Mouse (Mus musculus) cerebellum, adult 2 months (tissue): ENCODE measurements around the gene Gm21812. TPM values are rescaled to one million over a fixed set of nuclear protein-coding genes. Genes with fewer than 3 reads are reported as not detected.
"Not testable (repeated sequence)": the region's sequence is repeated elsewhere in the genome, so short reads cannot be mapped to it uniquely, and the experiment has no call there.

Source experiments
- DNase-seq, 2 experiments: peaks; one replicate each; pipeline ENCODE4 v3.0.0; 2021
- H3K27ac ChIP-seq: fragments of 200-500 bp; 2 replicates; pipeline ENCODE4 v1.5.1; 2012; ENCODE audit warnings: low read length, control low read depth, inconsistent platforms; ENCODE audit not compliant: insufficient read depth
- H3K27me3 ChIP-seq: fragments of 200-500 bp; 2 replicates; pipeline ENCODE4 v1.6.1; 2012; ENCODE audit warnings: inconsistent platforms, mild to moderate bottlenecking, low read length, moderate library complexity; ENCODE audit not compliant: control insufficient read depth, insufficient read depth
- H3K4me1 ChIP-seq: fragments of 200-500 bp; 2 replicates; pipeline ENCODE4 v1.6.1; 2011; ENCODE audit warnings: low read length; ENCODE audit not compliant: control insufficient read depth, insufficient read depth
- H3K4me3 ChIP-seq: fragments of 200-500 bp; replicated peaks from 2 replicates; pipeline ENCODE3; 2011; ENCODE audit warnings: mild to moderate bottlenecking, low read depth, low read length, control low read depth; ENCODE audit not compliant: insufficient read depth
- WGBS: fragments of 180-500 bp; shearing (Covaris S2); methylation state at CpG from one replicate; pipeline ENCODE4 v1.1.7; 2018; 5-methylcytosine and 5-hydroxymethylcytosine counted together
- polyA plus RNA-seq: library from polyadenylated mRNA; depleted of rRNA; stranded (reverse); fragments of >200 nt; gene quantifications from 2 replicates; pipeline ENCODE4 v1.2.3, GENCODE M21; 2012; rRNA removed

Gene Gm21812
- polyA plus RNA-seq, result not detected in 2 replicates

DNA sequence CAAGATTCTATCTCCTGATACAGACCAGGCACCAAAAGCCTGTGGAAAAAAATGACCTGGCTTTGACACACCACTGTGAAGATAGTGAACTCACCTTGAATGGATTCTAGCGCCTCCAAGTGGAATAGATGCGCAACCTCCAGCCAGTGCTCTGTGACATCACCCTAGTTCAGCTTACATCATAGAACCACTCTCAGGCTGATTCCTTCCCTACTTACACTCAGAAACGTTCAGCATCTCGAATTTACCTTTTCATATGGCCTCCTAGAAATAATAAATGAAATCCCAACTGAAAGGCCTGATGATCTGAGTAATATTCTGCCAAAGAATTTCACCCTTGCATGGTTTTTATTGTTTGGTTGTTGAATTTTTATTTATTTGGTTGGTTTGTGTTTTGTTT lies at the start of gene Gm21812:
TSS of gene Gm21812 (minus strand) at position 101 of the 400 bp plus-strand sequence.
- not testable (repeated sequence) for DNase-seq, H3K27me3 ChIP-seq, H3K4me3 ChIP-seq, H3K4me1 ChIP-seq, H3K27ac ChIP-seq
- WGBS, result no CpG with 5 or more reads among the region's 4 CpGs

Other genes starting within 250 kb of the Gm21812 start
- not detected in 2 replicates for gene Gm21292, start 213.3 kb downstream of the Gm21812 start, polyA plus RNA-seq
- not detected in 2 replicates for gene Gm21721, start 145.0 kb downstream of the Gm21812 start, polyA plus RNA-seq
- not detected in 2 replicates for gene Gm21874, start 69.0 kb upstream of the Gm21812 start, polyA plus RNA-seq